Mouse (Mus musculus): ENCODE measurements around the gene Fam98c. TPM values are rescaled to one million over a fixed set of nuclear protein-coding genes. Genes with fewer than 3 reads are reported as not detected.

Fam98c gene
- polyA plus RNA-seq, 1 experiment = not detected

DNA sequence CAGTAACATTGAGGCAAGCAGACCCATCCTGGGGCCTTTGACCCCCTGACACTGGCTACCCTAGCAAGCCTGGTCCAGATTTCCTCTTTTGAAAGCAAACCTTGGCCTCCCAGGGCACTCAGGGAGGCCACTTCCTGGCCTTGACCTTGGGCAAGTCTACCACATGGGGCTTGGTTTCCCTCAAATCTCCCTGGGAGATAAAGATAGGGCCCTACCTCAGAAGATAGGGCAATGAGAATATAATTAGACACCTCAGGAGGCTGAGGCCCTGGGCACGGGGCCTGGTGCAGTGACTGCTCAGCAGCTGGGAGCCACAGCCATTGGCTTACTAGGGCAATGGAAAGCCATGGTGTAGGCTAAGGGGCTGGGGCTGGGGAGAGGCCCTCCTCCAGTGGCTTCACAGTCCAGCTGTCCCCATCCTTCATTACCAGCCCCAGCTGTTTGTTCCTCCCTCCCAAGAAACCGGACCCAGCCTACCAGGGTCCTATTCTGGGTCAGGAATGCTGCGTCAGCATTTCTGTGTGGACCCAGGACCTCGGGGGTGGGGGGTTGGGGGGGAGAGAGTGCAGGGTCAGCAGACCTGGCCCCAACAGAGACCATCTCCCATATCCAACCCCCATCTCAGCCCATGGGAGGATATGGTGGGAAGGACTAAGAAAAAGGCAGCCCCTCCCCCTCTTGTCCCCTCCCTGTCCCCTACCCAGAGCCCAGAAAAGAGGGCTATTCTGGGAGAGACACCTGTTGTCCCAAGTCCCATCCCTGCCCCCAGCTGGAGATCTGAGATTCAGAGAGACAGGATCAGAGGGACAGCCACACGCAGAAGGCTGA is 32.3 kb downstream of the Fam98c start:
- Histone ChIP-seq H3K27ac (ENCODE audit: insufficient read depth, low read depth, low read length) (no peak overlapping the region), H3K4me3 (ENCODE audit: insufficient read depth, low read depth, low read length) (no peak overlapping the region), H3K4me1 (ENCODE audit: control insufficient read depth, insufficient read depth, low read length) (peaks cover 9% of the 10 kb centered on the region; the same call in 1 of the 2 replicates)
- TF ChIP-seq CTCF (IDR thresholded peaks at IDR 0.05; ENCODE audit: insufficient read depth, low read depth, low read length) (no peak), POLR2A (IDR thresholded peaks at IDR 0.05; ENCODE audit: insufficient read depth, low read depth, low read length) (no peak)
- WGBS = 66% methylated on average over 5 of the region's 5 CpGs

DNA sequence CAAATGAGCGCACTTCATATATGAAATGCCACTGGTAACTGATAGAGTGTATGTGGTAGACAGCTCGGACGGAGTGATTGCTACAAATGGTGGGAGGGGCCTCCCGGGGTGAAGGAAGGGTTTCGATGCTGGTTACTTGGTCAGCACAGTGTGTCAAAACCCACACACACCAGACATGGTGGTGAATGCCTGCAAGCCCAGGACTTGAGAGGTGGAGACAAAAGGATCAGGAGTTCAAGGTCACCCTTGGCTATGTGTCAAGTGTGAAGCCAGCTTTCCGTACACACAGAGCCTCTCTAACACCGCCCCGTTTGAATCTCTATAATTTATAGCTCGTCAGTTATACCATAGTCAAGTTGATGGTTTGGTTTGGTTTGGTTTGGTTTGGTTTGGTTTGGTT is 33.2 kb downstream of the Fam98c start:
- TF ChIP-seq POLR2A (IDR thresholded peaks at IDR 0.05; ENCODE audit: insufficient read depth, low read depth, low read length) (no peak), CTCF (IDR thresholded peaks at IDR 0.05; ENCODE audit: insufficient read depth, low read depth, low read length) (no peak)
- WGBS = 92% methylated on average over 9 of the region's 9 CpGs
- H3K4me1 ChIP-seq (ENCODE audit: control insufficient read depth, insufficient read depth, low read length) = peaks cover 9% of the 10 kb centered on the region; the same call in 1 of the 2 replicates
- H3K27ac ChIP-seq (ENCODE audit: insufficient read depth, low read depth, low read length) = no peak overlapping the region
- no peak overlapping the region for H3K4me3 ChIP-seq (ENCODE audit: insufficient read depth, low read depth, low read length)

DNA sequence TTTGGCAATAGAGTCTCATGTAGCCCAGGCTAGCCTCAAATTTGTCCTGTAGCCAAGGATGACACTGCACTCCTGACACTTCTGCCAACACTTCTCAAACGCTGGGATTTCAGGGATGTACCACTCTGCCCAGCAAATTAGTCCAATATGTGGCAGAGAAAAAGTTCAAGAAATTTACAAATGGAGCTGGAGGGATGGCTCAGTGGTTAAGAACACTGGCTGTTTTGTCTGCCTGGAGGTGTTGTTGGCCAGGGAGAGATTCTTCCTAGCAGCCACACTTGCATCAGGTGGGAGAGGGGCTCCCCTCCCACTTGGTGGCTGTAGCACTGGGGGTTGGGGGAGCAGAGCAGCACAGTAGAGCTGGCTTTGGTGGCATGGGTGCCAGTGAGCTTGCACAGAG is 36.5 kb downstream of the Fam98c start:
- H3K27ac ChIP-seq (ENCODE audit: insufficient read depth, low read depth, low read length) = no peak overlapping the region

DNA sequence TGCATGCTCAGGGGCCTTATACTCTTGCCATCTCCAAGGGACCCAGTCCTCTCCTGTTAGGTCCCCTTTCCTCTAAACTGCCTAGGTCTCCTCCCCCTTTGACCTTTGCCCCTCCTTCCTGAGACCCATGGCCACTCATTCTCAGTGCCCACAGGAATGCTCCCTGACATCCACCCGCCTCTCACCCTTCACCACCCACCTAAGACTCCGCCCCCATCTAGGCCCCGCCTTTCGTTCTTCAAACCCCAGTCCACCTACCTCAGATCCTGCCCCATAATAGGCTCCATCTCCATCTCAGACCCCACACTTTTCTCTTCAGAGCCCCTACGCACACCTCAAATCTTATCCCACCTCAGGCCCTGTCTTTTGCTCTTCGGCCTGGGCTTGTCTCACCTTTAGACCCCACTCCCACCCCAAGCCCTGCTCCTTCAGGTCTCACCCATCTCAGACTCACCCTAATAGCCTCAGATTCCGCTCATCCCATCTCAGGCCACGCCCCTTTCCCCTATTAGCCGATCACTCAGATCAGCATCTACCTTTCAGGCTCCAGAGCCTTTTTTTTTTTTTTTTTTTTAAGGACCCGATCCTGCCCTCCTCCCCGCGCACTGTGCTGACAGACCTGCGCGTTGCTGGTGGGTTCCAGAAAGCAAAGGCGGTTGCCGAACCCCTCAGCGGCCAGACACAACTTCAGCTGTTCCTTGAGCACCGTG is 37.7 kb downstream of the Fam98c start:
- no peak overlapping the region for H3K4me3 ChIP-seq (ENCODE audit: insufficient read depth, low read depth, low read length)
- WGBS = 27% methylated on average over 18 of the region's 18 CpGs
- no peak overlapping the region for H3K27ac ChIP-seq (ENCODE audit: insufficient read depth, low read depth, low read length)
- H3K4me1 ChIP-seq (ENCODE audit: control insufficient read depth, insufficient read depth, low read length) = no peaks in the 10 kb centered on the region
- TF ChIP-seq POLR2A (IDR thresholded peaks at IDR 0.05; ENCODE audit: insufficient read depth, low read depth, low read length) (no peak), CTCF (IDR thresholded peaks at IDR 0.05; ENCODE audit: insufficient read depth, low read depth, low read length) (no peak)

More for the DNA sequence above, 36.5 kb downstream of the Fam98c start:
- Histone ChIP-seq H3K4me3 (ENCODE audit: insufficient read depth, low read depth, low read length) (no peak overlapping the region), H3K4me1 (ENCODE audit: control insufficient read depth, insufficient read depth, low read length) (0 out of 2 replicates have a peak, but pooled peaks cover 2% of the 10 kb centered on the region)
- WGBS = 61% methylated on average over 1 of the region's 1 CpGs
- TF ChIP-seq CTCF (IDR thresholded peaks at IDR 0.05; ENCODE audit: insufficient read depth, low read depth, low read length) = no peak
- TF ChIP-seq POLR2A (IDR thresholded peaks at IDR 0.05; ENCODE audit: insufficient read depth, low read depth, low read length) = no peak

DNA sequence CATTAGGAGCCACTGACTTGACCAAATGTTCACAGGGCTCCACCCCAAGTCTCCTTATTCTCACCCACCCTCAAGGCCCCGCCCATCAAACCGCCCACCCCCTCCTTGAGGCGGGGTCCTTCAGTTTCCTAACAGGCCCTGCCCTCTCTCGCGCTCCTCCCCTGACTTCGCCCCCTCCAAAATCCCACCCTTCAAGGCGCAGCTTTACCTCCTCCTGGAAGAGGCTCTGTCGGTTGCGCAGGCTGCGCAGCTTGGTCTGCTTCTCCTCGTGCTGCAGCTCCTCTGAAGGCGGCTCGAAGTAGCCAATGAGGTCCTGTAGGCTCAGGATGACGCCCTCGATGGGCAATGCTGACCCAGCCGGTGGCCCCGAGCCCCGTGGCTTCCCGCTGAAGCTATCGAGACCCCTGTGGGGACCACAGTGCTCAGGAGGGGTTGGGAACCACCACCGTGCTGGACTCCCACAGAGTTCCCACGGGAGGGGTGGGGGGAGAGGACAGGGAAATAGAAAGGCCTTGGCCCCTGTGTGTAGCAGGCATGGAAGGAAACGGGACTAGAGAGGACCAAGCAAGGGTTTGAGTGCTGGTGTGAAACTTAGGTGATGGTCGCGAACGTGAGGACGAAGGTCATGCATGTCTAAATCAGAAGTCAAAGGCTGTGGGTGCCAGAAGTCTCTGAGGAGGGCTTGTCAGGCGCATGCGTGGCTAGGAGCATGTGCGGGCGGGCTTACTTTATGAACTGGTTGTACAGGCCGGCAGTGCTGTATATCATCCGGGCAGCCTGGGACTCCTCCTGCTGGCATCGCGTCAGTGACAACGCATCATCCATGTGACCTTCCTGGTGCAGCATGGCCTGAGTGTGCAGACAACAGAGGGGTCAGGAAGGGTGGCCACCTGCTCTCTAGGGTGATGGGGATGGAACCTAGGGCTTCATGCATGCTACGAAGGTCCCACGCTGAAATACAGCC is 46.8 kb downstream of the Fam98c start:
- TF ChIP-seq CTCF (IDR thresholded peaks at IDR 0.05; ENCODE audit: insufficient read depth, low read depth, low read length) (no peak), POLR2A (IDR thresholded peaks at IDR 0.05; ENCODE audit: insufficient read depth, low read depth, low read length) (no peak)
- H3K4me1 ChIP-seq (ENCODE audit: control insufficient read depth, insufficient read depth, low read length) = peaks cover 6% of the 10 kb centered on the region
- WGBS = 39% methylated on average over 38 of the region's 38 CpGs
- H3K4me3 ChIP-seq (ENCODE audit: insufficient read depth, low read depth, low read length) = no peak overlapping the region
- H3K27ac ChIP-seq (ENCODE audit: insufficient read depth, low read depth, low read length) = no peak overlapping the region

Other genes with a start within 250 kb of the Fam98c start
- 498 TPM in 1 of 2 replicates, not detected in the other for gene Actn4, start 193.9 kb downstream of the Fam98c start, polyA plus RNA-seq (2012; ENCODE audit: insufficient read depth, insufficient read length, low replicate concordance, missing spikeins)
- not detected in 2 replicates for gene Eif3k, start 174.4 kb downstream of the Fam98c start, polyA plus RNA-seq (2012; ENCODE audit: insufficient read depth, insufficient read length, low replicate concordance, missing spikeins)
- gene Map4k1, start 174.2 kb downstream of the Fam98c start, polyA plus RNA-seq (2012; ENCODE audit: insufficient read depth, insufficient read length, low replicate concordance, missing spikeins) = not detected in 2 replicates
- not detected in 2 replicates for gene Ryr1, start 31.1 kb downstream of the Fam98c start, polyA plus RNA-seq (2012; ENCODE audit: insufficient read depth, insufficient read length, low replicate concordance, missing spikeins)
- not detected in 2 replicates for gene Rasgrp4, start 21.4 kb downstream of the Fam98c start, polyA plus RNA-seq (2012; ENCODE audit: insufficient read depth, insufficient read length, low replicate concordance, missing spikeins)
- not detected in 2 replicates for gene Ggn, start 14.0 kb upstream of the Fam98c start, polyA plus RNA-seq (2012; ENCODE audit: insufficient read depth, insufficient read length, low replicate concordance, missing spikeins)
- not detected in 2 replicates for gene Spred3, start 14.2 kb upstream of the Fam98c start, polyA plus RNA-seq (2012; ENCODE audit: insufficient read depth, insufficient read length, low replicate concordance, missing spikeins)
- not detected in 2 replicates for gene Psmd8, start 24.5 kb upstream of the Fam98c start, polyA plus RNA-seq (2012; ENCODE audit: insufficient read depth, insufficient read length, low replicate concordance, missing spikeins)
- gene Catsperg1, start 57.8 kb upstream of the Fam98c start, polyA plus RNA-seq (2012; ENCODE audit: insufficient read depth, insufficient read length, low replicate concordance, missing spikeins) = not detected in 2 replicates
- not detected in 2 replicates for gene Kcnk6, start 76.3 kb upstream of the Fam98c start, polyA plus RNA-seq (2012; ENCODE audit: insufficient read depth, insufficient read length, low replicate concordance, missing spikeins)
- gene Yif1b, start 82.1 kb upstream of the Fam98c start, polyA plus RNA-seq (2012; ENCODE audit: insufficient read depth, insufficient read length, low replicate concordance, missing spikeins) = not detected in 2 replicates
- not detected in 2 replicates for gene 2200002D01Rik, start 92.2 kb upstream of the Fam98c start, polyA plus RNA-seq (2012; ENCODE audit: insufficient read depth, insufficient read length, low replicate concordance, missing spikeins)
- not detected in 2 replicates for gene Spint2, start 125.7 kb upstream of the Fam98c start, polyA plus RNA-seq (2012; ENCODE audit: insufficient read depth, insufficient read length, low replicate concordance, missing spikeins)
- not detected in 2 replicates for gene Ppp1r14a, start 133.1 kb upstream of the Fam98c start, polyA plus RNA-seq (2012; ENCODE audit: insufficient read depth, insufficient read length, low replicate concordance, missing spikeins)
- gene Dpf1, start 147.7 kb upstream of the Fam98c start, polyA plus RNA-seq (2012; ENCODE audit: insufficient read depth, insufficient read length, low replicate concordance, missing spikeins) = not detected in 2 replicates

Measured in olfactory bulb, adult 2 months (tissue).